Mouse (Mus musculus) fat pad, adult 2 months (tissue): Measurements from ENCODE around the gene Gzme.
"Not testable (repeated sequence)": the region's sequence is repeated elsewhere in the genome, so short reads cannot be mapped to it uniquely, and the experiment has no call there.

Source experiments
- DNase-seq: peaks from one replicate; pipeline ENCODE4 v3.0.0-alpha.2; 2011; ENCODE audit warnings: low read depth, low spot score; ENCODE audit errors: extremely low read depth

Gene Gzme

GRCm38 (mm10) chr14:56120525-56120924 lies at the start of gene Gzme:
Gene Gzme, minus strand, starts transcription at chr14:56120625.
- DNase-seq, result no peak

- DNase-seq, result no peak
Observed at GRCm38 (mm10) chr14:56168009-56168408, 47.6 kb upstream of the Gzme start.

DNA sequence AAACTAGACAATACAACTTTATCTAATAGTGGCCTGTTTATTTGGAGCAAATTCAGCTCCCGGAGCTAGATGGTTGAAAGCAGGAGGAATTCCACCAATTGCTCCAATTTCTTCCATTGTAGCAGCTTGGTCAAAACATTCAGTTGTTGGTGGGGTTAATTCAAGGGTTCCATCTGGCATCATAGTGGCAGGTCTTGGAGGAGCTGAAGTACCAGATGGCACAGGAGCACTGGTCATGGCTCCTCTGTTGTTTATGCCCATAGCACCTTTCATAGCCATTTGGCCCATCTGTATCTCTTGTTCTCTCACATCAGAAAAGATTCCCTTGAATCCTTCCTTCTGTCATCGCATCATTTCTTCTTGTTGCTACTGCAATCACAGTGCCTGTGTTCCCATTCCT lies 41.7 kb upstream of the Gzme start:
- no peak for DNase-seq

DNA sequence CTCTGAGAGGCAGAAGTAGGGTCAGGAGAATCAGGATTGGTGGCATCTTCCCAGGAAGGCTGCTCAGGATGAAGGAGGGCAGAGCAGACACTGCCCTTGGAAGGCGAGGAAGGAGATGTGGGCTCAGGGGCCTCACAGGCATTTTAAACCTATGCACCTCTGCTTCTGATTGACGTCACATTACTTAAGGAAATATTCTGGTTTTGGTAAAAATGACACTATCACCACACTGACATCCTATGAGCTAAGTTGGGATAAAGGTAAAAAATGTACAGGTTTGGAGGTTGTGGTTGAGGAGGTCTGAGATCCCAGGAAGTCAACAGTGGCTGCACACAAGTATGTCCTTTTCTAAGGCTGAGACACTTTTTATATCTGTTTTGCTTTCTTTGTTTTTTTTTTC lies 39.1 kb upstream of the Gzme start, which contains the start of gene Gzmg:
Gene Gzmg (minus strand): TSS at position 101 of the 400 bp plus-strand sequence.
- DNase-seq, result not testable (repeated sequence)

- DNase-seq, result no peak
Observed at GRCm38 (mm10) chr14:56155340-56155739, 34.9 kb upstream of the Gzme start.

- not testable (repeated sequence) for DNase-seq
Observed at GRCm38 (mm10) chr14:56133675-56134074, 13.2 kb upstream of the Gzme start.

DNA sequence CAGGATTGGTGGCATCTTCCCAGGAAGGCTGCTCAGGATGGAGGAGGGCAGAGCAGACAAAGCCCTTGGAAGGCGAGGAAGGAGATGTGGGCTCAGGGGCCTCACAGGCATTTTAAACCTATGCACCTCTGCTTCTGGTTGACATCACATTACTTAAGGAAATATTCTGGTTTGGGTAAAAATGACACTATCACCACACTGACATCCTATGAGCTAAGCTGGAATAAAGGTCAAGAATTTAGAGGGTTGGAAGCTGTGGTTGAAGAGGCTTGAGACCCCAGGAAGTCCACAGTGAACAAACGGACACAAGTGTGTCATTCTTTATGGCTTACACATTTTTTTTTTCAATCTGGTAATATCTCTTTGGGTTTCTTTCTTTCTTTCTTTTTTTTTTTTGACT lies 12.1 kb upstream of the Gzme start, which contains the start of gene Gzmd:
Gene Gzmd (minus strand): TSS at position 101 of the 400 bp plus-strand sequence.
- not testable (repeated sequence) for DNase-seq

- DNase-seq, result no peak
Observed at GRCm38 (mm10) chr14:56128341-56128740, 7.9 kb upstream of the Gzme start.

DNA sequence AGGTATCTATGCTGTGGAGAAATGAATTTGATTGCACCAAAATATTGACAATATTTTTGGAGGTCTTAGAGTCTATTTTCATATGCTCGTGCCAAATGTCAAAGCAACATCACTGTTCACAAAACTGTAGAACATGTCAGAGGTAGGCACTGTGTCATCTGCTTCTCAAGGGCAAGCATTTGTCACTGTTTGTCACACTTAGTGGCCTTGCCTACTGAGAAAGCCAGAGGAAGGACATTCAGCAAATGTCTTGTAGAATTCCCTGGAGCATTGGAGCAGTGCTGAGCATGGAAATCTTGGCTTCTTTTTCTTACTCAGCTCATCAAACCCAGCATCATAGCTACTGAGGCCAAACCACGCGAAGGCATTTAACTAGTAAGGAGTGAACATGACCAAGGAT lies 3.1 kb upstream of the Gzme start:
- DNase-seq, result no peak

GRCm38 (mm10) chr14:56115531-56116310 lies 4.7 kb downstream of the Gzme start:
- DNase-seq, result not testable (repeated sequence)

DNA sequence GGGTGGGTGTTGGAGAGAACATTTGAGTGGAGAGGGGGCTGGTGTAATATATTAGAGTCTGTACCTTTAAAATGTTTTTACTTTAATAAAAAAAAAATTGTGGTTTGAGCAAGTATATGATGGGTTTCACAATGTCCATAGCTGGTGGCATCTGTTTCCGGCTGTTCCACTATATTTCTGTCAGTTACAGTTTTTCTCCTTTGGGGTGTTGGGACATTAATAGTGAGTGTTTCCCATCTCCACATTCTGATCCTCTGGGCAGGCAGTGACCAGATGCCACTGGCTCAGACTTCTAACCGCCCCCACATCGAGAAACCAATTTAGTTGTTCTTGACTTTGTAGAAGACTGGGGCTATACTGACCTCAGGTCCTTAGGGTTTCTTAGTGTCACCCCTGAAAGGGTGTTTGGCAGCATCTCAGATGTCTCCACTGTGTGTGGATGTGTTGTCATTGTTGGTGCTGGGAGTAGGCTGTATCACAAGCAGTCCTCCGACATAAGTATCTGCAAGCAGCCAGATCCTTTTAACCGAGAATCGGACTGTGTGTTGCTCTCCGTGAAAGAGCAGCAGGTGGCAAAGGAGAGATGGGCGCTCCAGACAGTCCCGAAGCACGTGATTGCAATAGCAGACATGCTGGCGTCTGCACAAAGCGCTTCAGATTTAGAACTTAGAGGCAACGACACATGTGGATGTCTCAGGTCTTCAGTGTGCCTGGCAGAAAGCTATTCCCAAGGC lies 14.8 kb downstream of the Gzme start:
- no peak for DNase-seq

- DNase-seq, result no peak
Observed at GRCm38 (mm10) chr14:56105016-56105415, 15.4 kb downstream of the Gzme start.

DNA sequence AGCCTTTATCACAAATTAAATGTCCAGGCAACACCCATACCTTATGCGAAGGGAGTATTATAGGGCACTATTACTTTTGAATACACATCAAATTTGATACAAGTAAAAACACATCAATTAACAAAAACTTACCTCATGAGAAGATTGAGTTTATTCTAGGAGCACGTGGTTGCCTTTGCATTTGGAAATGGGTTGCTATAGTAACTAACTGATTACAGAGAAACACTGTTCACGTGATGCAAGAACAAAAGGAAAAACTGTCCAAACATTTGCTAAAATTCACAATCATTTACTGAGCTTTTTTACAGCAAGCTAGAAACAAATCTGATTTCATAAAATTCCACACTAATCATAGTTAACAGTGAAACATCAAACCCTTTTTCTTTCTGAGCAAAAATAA lies 17.0 kb downstream of the Gzme start:
- DNase-seq, result no peak

GRCm38 (mm10) chr14:56102386-56102785 lies 18.0 kb downstream of the Gzme start, which contains the start of gene Ctsg:
Gene Ctsg, minus strand, starts transcription at chr14:56102574.
- no peak for DNase-seq

GRCm38 (mm10) chr14:56098940-56099339 lies 21.5 kb downstream of the Gzme start:
- no peak for DNase-seq

GRCm38 (mm10) chr14:56097597-56097996 lies 22.8 kb downstream of the Gzme start:
- no peak for DNase-seq

GRCm38 (mm10) chr14:56093353-56093752 lies 27.1 kb downstream of the Gzme start:
- DNase-seq, result no peak

DNA sequence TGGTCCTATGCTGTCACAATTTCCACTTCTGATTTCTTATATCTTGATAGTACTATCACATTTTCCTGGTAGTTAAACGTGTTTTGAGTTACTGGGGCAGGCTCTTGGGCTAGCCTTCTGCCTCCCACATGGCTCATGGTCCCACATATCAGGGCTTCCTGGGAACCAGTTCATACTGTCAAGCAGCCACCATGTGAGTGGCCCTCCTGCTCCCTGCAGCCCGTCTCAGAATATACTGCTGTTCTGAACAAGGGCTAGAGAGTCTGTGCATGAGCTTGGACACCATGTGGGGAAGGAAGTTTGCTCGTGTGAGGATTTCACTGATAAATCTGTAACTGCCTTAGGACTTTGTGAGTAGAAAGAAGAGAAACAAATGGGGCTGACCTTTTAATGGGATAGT lies 33.7 kb downstream of the Gzme start:
- DNase-seq, result no peak

DNA sequence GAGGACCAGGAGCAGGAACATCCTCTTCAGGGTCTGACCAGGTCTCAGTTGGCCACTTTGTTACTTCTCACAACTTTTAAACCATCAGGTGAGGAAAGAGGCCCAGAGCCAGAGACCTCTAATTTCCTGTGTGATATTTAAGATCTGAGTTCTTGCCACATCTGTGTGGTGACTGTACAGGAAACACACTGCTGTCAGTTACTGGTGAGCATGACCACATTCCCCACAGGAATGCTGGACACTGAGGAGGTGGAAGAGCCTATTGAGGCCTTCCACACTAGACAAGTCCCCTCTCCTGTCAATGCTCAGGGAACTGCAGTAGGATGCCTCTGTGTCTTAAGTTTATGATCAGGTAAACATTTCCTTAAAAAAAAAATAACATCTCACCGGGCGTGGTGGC lies 35.3 kb downstream of the Gzme start, which contains the start of gene Mcpt8:
Gene Mcpt8 (minus strand): TSS at position 107 of the 400 bp plus-strand sequence.
- no peak for DNase-seq

- no peak for DNase-seq
Observed at GRCm38 (mm10) chr14:56082016-56082415, 38.4 kb downstream of the Gzme start.
